Mouse (Mus musculus) cerebellum, adult 11-12 months (tissue): ENCODE results near the gene Dppa2.
"Not testable (repeated sequence)": the region's sequence is repeated elsewhere in the genome, so short reads cannot be mapped to it uniquely, and the experiment has no call there.

Experiments
- DNase-seq: peaks from one replicate; pipeline ENCODE4 v3.0.0; 2022

Gene Dppa2

DNA sequence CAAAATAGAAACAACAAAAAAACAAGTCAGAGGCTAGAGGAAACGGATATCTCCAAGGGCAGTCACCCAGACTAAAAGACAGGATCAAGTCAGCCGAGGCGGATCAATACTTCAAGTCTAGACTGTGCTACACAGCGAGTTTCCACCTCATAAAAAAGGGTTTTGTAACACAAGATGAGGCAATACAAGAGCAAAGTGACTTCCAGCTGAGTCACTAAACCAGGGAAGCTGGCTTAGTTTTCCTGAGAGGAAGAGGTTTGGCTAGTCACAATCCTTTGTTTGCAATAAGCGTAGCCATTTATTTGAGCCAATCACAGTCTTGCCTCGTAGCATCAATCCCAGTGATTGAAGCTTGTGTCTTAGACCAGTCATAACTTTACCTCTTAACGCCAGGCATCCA, at the start of gene Dppa2:
Gene Dppa2, plus strand, starts transcription at position 400 of the 400 bp plus-strand sequence.
- no peak for DNase-seq

DNA sequence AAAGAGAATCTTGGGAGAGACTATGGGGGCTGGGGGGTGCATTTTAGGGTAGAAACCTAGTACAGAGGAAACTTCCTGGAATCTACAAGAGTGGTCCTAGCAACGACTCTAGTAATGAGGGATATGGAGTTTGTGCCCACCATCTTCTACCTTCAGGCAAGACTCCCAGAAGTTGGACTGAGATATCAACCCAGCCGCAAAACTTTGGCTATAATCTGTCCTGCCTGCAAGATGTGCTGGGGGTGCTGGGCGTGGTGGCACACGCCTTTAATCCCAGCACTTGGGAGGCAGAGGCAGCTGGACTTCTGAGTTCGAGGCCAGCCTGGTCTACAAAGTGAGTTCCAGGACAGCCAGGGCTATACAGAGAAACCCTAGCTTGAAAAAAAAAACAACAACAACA, 49.1 kb upstream of the Dppa2 start:
- no peak for DNase-seq

DNA sequence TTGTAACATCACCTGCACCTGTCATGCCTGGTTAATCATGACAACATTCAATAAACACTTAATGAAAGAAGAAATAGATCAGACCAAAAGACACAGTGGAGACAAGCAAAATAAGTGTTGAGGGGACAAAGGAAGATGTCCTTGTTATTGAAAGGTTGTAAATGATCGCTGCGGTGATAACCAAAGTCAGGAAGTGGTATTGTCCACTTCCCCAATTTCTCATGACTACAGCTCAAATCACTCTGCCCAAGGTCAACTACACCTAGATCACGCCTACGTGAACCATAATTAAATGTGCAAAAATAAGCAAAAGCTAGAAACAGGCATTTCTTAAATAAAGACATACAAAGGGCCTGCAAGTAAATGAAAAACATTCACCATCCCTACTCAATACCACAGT, 44.2 kb upstream of the Dppa2 start:
- no peak for DNase-seq

DNA sequence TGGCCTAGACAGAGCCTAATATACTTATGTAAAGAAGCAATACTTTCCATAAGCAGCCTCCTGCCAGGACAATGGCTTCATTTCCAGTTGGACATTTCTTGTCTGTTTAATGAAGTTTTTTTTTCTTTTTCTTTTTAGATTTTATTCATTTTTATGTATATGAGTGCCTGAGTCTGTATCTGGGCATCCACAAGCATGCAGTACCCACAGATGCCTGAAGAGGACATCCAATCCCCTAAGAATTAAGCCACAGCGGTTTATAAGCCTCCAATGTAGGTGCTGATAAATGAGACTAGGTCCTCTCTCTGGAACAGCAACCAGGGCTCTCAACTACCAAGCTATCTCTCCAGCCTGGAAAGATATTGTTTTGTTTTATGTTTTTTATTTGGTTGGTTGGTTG, 40.8 kb upstream of the Dppa2 start:
- no peak for DNase-seq

DNA sequence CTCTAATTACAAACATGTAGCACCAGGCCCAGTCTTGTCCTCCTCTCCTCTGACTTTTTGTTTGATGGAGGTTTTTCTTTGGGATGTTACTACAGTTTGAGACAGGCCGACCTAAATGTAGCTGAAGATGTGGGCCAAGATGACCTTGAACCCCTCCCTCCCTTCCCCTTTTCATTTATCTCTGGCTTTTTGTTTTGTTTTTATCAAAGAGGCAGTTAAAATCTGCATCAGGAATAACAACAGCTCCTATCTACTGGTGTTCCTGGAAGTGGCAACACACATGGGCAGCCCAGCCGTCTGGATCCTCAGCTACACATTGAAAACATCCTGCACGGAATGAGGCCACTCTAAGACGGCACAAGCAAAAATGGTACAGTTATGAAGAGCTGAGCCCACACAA, 37.9 kb upstream of the Dppa2 start:
- no peak for DNase-seq

DNA sequence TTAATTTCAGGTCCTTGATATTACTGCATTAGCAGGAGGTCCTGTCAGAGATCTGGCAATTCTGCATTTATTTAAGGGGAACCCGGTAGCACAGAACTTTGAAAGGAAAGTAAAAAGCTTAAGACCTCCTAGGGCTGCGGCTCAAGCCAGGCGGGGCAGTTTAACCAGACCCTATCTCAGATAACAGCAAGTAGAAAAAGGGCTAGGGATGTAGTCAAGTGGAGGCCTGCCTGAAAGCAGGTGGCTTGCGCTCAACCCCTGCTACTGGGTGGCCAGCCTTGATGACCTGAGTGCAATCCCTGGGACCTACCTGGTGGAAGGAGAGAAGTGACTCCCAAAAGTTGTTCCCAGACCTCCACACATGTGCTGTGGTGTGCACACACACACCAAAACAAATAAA, 26.8 kb upstream of the Dppa2 start:
- no peak for DNase-seq

DNA sequence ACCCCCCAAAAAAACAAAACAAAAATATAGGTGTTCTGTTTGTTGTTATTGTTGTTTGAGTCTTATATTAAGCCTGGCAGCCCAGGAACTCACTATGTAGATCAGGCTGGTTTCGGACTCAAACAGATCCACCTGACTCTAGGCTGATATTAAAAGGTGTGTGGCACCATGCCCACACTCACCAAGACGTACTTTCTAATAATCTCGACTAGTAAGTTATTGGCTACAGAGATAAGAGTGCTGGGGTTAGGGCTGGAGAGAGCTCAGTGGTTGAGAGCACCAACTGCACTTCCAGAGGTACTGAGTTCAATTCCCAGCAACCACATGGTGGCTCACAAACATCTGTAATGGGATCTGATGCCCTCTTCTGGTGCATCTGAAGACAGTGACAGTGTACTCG, 22.8 kb upstream of the Dppa2 start:
- DNase-seq: no peak

DNA sequence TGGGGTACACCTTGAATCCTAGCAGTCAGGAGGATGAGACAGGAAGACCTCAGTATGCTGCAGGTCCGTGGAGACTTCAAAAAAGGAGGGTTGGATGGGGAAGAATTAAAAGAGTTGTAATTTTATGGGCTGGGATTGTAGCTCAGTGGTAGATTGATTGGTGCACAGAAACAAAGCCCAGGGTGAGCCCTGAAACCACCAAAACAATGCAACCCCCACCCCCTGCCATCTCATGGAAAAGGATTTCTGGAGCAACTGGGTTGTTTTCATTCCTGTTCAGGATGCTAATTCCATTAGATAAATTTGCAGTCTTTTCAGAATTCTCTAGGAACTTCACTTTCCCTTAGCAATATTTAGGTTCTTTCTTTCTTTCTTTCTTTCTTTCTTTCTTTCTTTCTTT, 20.9 kb upstream of the Dppa2 start:
- DNase-seq: no peak

DNA sequence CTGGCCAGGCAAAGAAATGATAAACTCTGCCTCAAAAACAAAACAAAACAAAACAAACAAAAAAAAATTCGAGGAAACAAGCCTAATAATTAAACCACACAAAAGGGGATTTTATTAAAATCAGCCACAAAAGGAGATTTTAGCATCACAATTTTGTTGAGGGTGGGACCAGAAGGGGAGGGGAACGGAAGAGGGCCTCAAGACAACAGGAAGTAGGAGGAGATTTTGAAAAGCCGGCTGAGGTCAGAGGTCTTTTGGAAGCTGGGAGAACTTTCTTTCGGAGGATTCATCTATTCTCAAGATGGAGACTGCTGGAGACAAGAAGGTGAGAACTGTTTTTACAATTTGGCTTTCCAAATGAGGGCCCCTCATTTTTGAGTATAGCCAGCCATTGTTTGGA, 20.2 kb upstream of the Dppa2 start, which contains the start of gene Dppa4:
Gene Dppa4, plus strand, starts transcription at position 217 of the 400 bp plus-strand sequence.
- DNase-seq: no peak

DNA sequence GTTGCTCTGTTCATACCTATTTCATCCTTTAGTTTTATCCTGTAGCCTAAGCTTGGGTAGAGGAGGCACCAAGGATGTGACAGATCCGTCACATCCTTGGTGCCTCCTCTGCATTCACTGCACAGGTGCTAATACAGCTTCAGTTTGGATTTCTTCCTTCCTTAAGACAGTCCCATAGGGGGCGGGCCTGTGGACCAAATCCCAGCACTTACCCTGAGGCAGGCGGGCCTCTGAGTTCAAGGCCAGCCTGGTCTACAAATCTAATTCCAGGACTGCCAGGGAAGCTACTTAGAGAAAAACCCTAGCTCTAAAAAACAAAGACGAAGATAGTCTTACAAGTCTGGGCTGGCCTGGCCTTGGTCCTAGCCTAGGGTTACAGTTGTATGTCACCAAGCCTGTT, 18.2 kb upstream of the Dppa2 start:
- no peak for DNase-seq

DNA sequence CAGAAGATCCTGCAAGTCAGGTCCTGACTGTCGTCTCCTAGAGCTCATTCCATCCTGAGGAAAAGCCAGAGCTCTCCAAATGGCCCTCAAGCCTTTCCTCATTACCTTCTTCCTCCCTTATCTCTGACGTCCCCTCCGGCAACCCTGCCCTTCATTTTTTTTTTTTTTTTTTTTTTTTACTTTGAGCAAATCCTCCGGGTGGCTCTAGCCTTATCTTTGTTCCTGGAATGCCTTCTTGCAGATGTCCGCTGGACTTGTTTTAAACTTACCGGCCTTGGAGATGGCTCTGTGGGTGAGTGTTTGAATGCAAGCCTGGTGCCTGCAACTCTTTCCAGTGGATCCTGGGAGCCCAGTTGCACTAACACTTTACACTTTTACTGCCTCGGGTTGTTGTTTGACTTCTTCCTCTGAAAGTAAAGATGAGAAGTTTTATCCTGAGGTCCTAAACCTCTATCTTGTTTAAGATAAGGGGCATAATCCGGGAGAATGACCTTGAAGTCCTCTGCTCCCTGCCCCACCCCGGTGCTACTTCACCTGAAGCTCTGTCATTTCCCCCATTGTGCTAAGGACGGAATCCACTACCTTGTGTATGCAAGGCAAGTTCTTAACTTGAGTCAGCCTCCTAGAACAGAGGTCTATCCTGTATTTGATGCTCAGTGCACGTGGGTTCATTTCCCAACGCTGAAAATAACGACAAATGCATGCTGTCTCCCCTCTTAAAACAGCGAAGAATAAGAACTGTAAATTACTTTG, 6.1 kb upstream of the Dppa2 start:
- no peak for DNase-seq

DNA sequence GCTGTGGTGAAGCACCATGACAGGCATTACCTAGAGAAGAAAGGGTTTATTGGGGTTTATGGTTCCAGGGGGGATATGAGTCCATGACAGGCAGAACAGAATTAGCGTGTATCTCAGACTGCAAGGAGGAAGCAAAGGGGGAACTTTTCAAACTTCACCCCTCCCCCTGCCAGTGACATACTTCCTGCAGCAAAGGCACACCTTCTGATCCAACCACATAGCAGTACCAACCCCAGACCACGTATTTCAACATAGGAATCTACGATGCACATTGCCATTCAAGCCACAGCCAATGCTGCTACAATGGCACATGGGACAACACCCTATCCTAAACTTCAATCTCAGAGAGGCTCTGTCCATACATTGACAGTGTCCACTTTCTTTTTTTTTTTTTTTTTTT, 3.8 kb upstream of the Dppa2 start:
- DNase-seq: no peak

DNA sequence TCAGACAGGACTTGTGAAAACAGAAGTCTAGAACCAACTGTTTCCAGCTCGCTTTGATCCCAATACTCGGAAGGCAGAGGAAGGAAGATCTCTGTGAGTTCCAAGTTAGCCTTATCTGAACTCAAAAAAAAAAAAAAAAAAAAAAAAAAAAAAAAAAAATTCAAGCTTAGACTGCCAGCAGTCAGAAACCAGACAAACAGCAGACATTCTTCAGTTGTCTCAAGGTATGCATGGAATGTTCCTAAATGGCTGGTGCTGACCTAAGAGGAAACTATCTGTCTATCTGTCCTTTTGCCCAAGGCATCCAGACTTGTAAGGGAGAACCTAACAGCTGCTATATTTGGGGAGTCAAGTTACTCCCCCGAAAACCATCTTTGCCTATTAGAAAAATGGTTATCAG, 275 bp downstream of the Dppa2 start:
- DNase-seq: no peak

DNA sequence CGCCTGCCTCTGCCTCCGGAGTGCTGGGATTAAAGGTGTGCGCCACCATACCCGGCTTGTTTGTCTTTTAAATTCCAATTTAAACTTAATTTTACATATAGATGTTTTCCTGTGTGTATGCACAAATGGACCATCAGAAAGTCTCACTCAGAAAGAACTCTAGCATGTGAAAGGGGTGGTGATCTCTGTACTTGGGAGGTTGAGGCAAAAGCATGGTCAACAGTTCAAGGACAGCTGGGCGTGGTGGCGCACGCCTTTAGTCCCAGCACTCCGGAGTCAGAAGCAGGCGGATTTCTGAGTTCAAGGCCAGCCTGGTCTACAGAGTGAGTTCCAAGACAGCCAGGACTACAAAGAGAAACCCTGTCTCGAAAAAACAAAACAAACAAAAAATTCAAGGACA, 5.2 kb downstream of the Dppa2 start:
- DNase-seq: not testable (repeated sequence)

DNA sequence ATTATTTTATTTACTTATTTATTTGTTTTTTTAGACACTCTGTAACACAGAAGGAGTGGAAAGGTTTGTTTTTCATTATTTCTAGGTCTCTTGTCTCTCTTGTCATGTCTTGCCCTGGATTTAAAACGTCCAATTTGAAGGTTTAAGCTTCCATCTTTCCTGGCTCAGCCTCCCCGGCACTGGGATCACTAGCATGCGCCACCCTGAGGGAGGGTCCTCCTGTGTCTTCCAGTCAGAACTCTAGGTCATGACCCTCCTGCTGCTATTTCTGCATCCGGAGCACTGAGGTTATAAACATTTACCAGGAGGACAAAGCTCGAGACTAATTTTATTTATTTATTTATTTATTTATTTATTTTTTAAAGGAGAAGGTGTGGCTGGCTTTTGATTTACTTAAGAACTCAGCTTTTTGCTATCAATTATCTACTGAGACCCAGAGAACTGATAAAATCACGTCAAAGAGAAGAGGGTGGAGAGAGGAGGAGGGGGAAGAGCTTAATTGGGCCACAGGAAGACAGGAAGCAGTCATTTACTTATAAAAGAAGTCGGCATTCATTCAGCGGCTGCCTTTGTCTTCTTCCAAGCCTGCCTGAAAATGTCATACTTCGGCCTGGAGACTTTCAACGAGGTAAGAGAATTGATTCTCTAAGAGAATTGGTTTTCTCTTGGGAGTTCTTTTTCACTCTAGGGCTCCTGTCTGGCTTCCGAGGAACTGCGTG, 6.4 kb downstream of the Dppa2 start:
- no peak for DNase-seq

DNA sequence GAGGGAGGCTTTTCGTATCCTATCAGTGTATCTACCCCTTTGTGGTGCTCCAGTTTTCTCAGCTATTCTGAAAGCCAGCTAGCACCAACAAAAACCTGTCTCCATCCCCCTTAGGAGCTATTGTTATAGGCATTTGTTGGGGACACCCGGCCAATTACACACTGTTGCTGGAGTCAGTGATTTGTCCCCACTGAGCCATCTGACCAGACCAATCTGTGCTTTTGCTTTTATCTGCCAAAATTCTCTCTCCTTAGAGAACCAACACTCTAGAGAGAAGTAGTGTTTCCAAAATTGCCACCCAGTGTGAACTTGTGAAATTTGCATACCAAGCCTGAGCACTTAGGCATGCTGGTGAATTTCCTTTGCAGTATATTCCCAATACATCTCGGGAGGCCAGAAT, 11.6 kb downstream of the Dppa2 start:
- peak; percentile 49 for DNase-seq

DNA sequence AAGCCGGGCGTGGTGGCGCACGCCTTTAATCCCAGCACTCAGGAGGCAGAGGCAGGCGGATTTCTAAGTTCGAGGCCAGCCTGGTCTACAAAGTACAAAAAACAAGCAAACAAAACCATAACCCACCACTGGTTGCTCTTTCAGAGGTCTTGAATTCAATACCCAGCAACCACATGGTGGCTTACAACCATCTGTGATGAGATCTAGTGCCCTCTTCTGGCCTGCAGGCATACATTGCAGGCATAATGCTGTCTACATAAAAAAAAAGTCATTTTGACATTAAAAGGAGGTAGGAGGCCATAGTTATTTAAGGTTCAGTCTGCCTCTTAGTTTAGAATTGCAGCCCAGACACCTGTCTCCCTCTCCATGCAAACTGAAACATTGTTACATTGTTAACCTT, 17.1 kb downstream of the Dppa2 start:
- no peak for DNase-seq

DNA sequence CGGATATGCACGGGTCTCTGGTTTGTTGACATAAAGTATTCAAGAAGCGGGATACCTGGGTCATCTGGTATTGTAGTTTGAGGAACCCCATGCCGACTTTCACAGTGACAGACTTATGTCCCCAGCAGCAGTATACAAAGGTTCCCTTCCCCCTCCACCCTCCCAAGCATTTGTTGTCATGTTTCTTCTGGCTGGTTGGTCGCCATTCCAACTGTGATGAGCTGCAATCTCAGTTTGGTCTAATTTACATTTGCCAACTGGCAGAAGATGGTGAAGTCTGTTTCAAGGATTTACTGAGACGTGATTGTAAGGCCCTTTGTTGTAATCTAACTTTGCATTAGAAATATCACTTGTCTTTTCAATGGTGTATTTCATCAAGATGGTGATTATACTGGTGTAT, 19.4 kb downstream of the Dppa2 start:
- no peak for DNase-seq

DNA sequence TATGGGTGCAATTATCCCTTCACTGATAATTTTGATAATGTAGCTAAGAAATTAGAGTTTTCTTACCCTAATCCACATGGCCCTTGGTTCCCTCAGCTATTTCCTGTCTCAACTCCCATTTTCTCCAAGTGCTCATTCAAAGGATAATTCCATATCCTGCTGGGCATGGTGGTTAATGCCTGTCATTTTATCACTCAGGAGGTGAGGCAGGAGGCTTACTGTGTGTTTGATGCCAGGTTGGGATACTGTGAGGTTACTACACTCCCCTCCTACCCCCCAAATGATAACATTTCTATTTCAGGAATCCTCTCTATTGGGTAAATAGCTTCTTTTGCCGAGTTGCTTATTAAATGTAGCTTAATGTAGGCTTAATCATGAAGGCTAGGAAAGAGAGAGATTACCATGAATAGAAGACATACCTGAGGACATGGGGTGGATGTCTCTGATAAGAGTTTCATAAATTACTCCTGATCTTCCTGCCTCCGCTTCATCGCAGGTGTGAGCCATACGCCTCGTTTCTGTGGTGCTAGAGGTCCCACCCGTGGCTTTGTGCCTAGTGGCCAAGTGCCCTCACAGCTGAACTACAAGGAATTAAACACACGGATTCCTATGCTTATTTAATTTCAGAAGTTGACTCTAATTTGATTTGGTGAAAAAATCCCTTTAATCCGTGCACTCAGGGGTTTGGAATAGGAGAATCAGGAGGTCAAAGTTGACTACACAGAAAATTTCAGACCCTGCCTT, 20.1 kb downstream of the Dppa2 start:
- DNase-seq: no peak

DNA sequence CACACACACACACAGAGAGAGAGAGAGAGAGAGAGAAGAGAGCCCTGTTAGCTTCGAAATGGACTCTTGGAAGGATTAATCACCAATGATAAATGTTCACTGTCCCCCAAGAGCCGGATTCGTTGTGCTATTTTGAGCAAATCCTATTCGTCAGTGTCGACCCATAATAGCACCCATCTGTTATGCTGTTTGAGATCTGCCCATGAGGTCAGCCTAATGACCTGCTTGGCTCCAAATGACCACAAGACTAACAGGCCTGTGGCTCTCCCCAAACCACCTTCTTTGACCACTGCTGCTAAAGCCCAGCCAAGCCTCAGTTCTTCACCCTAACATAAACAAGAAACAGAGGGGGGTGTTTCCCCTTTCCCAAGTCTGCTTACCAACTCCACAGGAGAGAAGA, 23.2 kb downstream of the Dppa2 start:
- peak; percentile 48 for DNase-seq

DNA sequence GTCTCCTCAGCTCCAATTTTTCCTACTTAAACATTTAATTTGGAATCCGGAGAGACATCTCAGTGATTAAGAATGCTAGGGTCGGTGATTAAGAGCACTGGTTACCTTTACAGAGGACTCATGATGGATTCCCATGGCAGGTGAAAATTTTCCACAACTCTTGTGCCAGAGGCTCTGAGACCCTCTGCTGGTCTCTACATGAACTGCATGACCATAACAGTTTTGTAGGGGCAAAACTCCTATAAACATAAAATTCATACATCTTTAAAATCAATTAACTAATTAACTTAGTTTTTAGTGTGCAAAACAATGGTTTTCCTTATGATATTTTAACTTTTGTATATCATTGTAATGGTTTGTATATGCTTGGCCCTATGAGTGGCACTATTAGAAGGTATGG, 24.7 kb downstream of the Dppa2 start:
- no peak for DNase-seq

DNA sequence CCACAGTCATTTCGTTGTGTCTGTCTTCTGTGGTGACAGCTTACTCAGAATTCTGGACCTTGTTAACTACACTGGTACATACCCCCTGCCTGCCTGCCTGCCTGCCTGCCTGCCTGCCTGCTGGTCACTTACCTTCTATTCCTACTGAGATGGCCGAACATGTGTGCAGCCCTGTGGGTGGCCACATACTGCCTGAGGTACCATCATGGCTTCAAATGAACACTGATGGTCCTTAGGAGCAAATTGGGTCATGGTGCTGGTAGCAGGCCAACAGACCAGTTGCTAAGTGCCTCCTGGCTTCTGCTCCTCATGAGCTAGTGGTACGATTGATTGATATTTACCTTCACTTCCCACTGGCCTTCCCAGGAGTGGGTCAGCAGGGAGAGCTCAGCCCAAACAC, 28.1 kb downstream of the Dppa2 start:
- DNase-seq: peak; percentile 96

DNA sequence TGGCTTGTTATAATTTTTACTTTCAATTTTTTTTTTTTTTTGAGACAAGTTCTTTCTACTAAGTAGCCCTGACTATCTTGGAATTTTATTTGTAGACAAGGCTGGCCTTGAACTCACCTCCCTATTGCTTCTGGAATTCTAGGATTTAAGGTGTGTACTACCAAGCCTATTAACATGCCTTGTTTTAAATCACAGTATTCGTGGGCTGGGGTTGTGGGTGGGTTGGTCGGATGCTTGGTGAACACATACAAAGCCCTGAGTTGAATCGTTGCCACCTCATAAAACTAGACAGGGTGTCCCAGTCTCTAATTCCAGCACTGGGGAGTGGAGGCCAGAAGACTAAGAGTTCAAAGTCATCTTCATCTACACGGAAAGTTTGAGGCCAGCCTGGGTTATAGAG, 31.6 kb downstream of the Dppa2 start:
- DNase-seq: no peak

DNA sequence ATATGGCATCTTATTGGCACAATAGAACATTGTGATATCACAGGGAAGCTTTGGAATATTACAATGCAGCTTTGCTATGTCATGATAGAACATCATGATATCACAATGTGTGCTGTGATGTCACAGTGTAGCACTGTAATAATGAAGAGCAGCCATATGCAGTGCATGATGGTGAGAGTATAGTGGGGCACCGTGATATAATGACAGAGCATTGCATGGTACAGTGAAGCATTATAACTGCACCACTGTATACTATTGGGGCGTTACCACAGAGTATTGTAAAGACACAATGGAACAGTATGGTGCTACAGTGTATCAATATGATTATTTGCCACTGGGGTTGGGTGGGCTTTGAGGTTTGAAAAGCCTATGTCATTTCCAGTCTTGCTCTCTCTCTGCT, 40.5 kb downstream of the Dppa2 start:
- no peak for DNase-seq
